Comparison of ENCODE assay signal across 15 mouse cellular contexts in the genomic region with DNA sequence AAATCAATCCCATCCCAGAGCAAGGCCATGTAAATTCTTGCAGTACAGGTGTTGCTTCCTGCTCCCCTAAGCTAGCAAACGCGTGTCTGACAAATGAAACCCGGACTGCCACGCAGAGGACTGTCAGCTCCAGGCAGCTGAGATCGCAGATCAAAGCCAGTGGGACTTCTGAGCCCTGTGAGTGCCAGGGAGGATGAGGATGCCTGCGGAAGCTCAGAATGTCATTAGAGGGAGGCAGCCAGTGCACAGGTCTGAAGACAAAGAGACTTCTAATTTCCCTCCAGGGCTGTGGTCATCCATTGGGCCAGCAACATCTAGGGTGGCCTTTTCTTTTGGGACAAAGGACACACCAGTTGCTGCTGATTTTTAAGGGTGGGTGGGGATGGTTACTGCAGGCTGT. TPM values are rescaled to one million over a fixed set of nuclear protein-coding genes. Genes with fewer than 3 reads are reported as not detected.
DNase-seq lines count a peak whose midpoint lies in the region; ATAC-seq and TF ChIP-seq lines count a peak whose summit lies in the region.
"Had no signal": no experiment of that assay in that cellular context is flagged by ENCODE, and none has a peak within 500 bp of the region (broad histone marks: within the 10 kb centered on the region; RNA-seq: fewer than 3 reads in every experiment).

No protein-coding gene starts in this region.

- H3K79me2 ChIP-seq in heart, adult 2 months (replicated peaks; ENCODE audit: control insufficient read depth, insufficient read depth, low read length): no peaks in the 10 kb centered on the region

- intact Hi-C loops in heart, adult 2 months (cut with DNase I): no loop called here

- H3K36me3 ChIP-seq in heart, embryonic 11.5 days (ENCODE audit: control insufficient read depth, insufficient read depth, low read length): no peaks in the 10 kb centered on the region
- H3K36me3 ChIP-seq in heart, adult 2 months (ENCODE audit: control insufficient read depth, insufficient read depth, low read length): no peaks in the 10 kb centered on the region
- no peaks in the 10 kb centered on the region for H3K36me3 ChIP-seq in hindbrain, embryonic 13.5 days
- no peaks in the 10 kb centered on the region for H3K36me3 ChIP-seq in midbrain, embryonic 15.5 days (replicated peaks)
- H3K36me3 ChIP-seq: embryonic facial prominence, embryonic 12.5 days; forebrain, embryonic 15.5 days had no signal

- H3K4me1 ChIP-seq in heart, embryonic 11.5 days (ENCODE audit: control insufficient read depth, insufficient read depth, low read length): no peaks in the 10 kb centered on the region
- H3K4me1 ChIP-seq in heart, adult 2 months (ENCODE audit: control insufficient read depth, insufficient read depth, low read length): no peaks in the 10 kb centered on the region
- H3K4me1 ChIP-seq in hindbrain, embryonic 13.5 days (replicated peaks): peaks cover 30% of the 10 kb centered on the region
- peaks cover 23% of the 10 kb centered on the region for H3K4me1 ChIP-seq in midbrain, embryonic 15.5 days

- no peak overlapping the region for H3K27ac ChIP-seq in heart, embryonic 11.5 days (ENCODE audit: low read depth, low read length)
- H3K27ac ChIP-seq in heart, adult 2 months: no peak overlapping the region
- H3K27ac ChIP-seq in hindbrain, embryonic 13.5 days: no peak overlapping the region
- H3K27ac ChIP-seq in midbrain, embryonic 15.5 days: no peak overlapping the region
- H3K27ac ChIP-seq: embryonic facial prominence, embryonic 12.5 days; forebrain, embryonic 15.5 days; stomach, postnatal 0 days had no signal

- no peaks in the 10 kb centered on the region for H3K9me3 ChIP-seq in heart, embryonic 11.5 days (replicated peaks; ENCODE audit: control insufficient read depth, low read length)
- no peaks in the 10 kb centered on the region for H3K9me3 ChIP-seq in hindbrain, embryonic 13.5 days
- no peaks in the 10 kb centered on the region for H3K9me3 ChIP-seq in midbrain, embryonic 15.5 days
- H3K9me3 ChIP-seq: embryonic facial prominence, embryonic 12.5 days; forebrain, embryonic 15.5 days had no signal

- ATAC-seq in heart, embryonic 11.5 days (replicated peaks; ENCODE audit: insufficient number of reproducible peaks, low FRiP score, low TSS enrichment): no peak
- no peak for ATAC-seq in hindbrain, embryonic 13.5 days (ENCODE audit: low FRiP score)
- ATAC-seq in midbrain, embryonic 15.5 days (replicated peaks): peak; percentile 21; the same call in 1 of the 2 replicates
- ATAC-seq: forebrain, embryonic 15.5 days had no signal

- H3K27me3 ChIP-seq in heart, embryonic 11.5 days (ENCODE audit: control insufficient read depth, insufficient read depth, low read length): peaks cover 67% of the 10 kb centered on the region
- peaks cover 8% of the 10 kb centered on the region; the same call in 1 of the 2 replicates for H3K27me3 ChIP-seq in heart, adult 2 months (ENCODE audit: control insufficient read depth, insufficient read depth, low read length)
- peaks cover 95% of the 10 kb centered on the region for H3K27me3 ChIP-seq in hindbrain, embryonic 13.5 days
- H3K27me3 ChIP-seq in midbrain, embryonic 15.5 days (replicated peaks): peaks cover 62% of the 10 kb centered on the region

- no peak for TF ChIP-seq EP300 in heart, adult 2 months (IDR thresholded peaks at IDR 0.05; ENCODE audit: insufficient read depth, low read depth, low read length)

- no peak overlapping the region for H3K9ac ChIP-seq in heart, embryonic 11.5 days (ENCODE audit: low read depth, low read length)
- no peak overlapping the region for H3K9ac ChIP-seq in heart, adult 2 months (ENCODE audit: low read depth, low read length)
- no peak overlapping the region for H3K9ac ChIP-seq in hindbrain, embryonic 13.5 days
- no peak overlapping the region for H3K9ac ChIP-seq in midbrain, embryonic 15.5 days
- H3K9ac ChIP-seq: embryonic facial prominence, embryonic 12.5 days; forebrain, embryonic 15.5 days had no signal

- peak overlapping the region; percentile 54 for H3K4me2 ChIP-seq in heart, embryonic 11.5 days
- H3K4me2 ChIP-seq in hindbrain, embryonic 13.5 days: peak overlapping the region; percentile 36
- peak overlapping the region; percentile 32 for H3K4me2 ChIP-seq in midbrain, embryonic 15.5 days
- H3K4me2 ChIP-seq: embryonic facial prominence, embryonic 12.5 days; forebrain, embryonic 15.5 days had no signal

- no peak for DNase-seq in heart, adult 2 months
- peak; percentile 67 for DNase-seq in brain, embryonic 14.5 days (ENCODE audit: low read depth)
- no peak for DNase-seq in cerebellum, adult 9-10 months
- no peak for DNase-seq in thymus, postnatal 36 days
- DNase-seq in spleen, adult 18-20 months: no peak
- DNase-seq: lung, postnatal 10 days; right cerebral cortex, postnatal 14 days had no signal

- TF ChIP-seq POLR2A in heart, adult 2 months (IDR thresholded peaks at IDR 0.05; ENCODE audit: insufficient read depth, low read depth, low read length): no peak
- TF ChIP-seq POLR2A in brain, embryonic 14.5 days (IDR thresholded peaks at IDR 0.05; ENCODE audit: borderline replicate concordance, extremely low read depth, insufficient read depth, insufficient read length, poor library complexity, severe bottlenecking): no peak

- H3K4me3 ChIP-seq in heart, embryonic 11.5 days (ENCODE audit: low read depth, low read length): peak overlapping the region; percentile 8
- no peak overlapping the region for H3K4me3 ChIP-seq in heart, adult 2 months
- 0 out of 2 replicates have a peak overlapping the region, but pooled peaks have one; percentile 11 for H3K4me3 ChIP-seq in hindbrain, embryonic 13.5 days
- H3K4me3 ChIP-seq in midbrain, embryonic 15.5 days: peak overlapping the region; percentile 10; the same call in 1 of the 2 replicates
- H3K4me3 ChIP-seq: embryonic facial prominence, embryonic 12.5 days; forebrain, embryonic 15.5 days; myocyte had no signal

- TF ChIP-seq CTCF in heart, adult 2 months (IDR thresholded peaks at IDR 0.05): no peak
- TF ChIP-seq CTCF in brain, embryonic 14.5 days (IDR thresholded peaks at IDR 0.05; ENCODE audit: borderline replicate concordance, extremely low read depth, insufficient read depth, insufficient read length): no peak

- 1% methylated on average over 6 of the region's 6 CpGs for WGBS in heart, embryonic 11.5 days (ENCODE audit: insufficient replicate concordance)
- 6% methylated on average over 6 of the region's 6 CpGs for WGBS in heart, adult 2 months
- WGBS in hindbrain, embryonic 13.5 days: under 1% methylated on average over 6 of the region's 6 CpGs
- WGBS in midbrain, embryonic 15.5 days: 3% methylated on average over 6 of the region's 6 CpGs

RNA-seq across cellular contexts. Expression of gene Irx1, which starts 4.8 kb away (rescaled TPM):
- polyA plus RNA-seq in heart, embryonic 11.5 days (2014; fragmentation: Nextera tagmentation; extraction: Ambion mirVana): 1.1 and 2.2 TPM in 2 replicates
- total RNA-seq in heart, adult 2 months (2021): 1 to 10 TPM; 5.2 to 6.9 TPM
- 5.6 and 7.1 TPM in 2 replicates for polyA plus RNA-seq in heart, adult 2 months (2012; rRNA removed)
- 57.2 and 102 TPM in 2 replicates for polyA plus RNA-seq in brain, embryonic 14.5 days (2012; rRNA removed)
- polyA plus RNA-seq in hindbrain, embryonic 13.5 days (2015; fragmentation: Nextera tagmentation; extraction: Ambion mirVana): 8.3 and 8.7 TPM in 2 replicates
- polyA plus RNA-seq in midbrain, embryonic 15.5 days (2015; fragmentation: Nextera tagmentation; extraction: Ambion mirVana): 11.5 and 11.9 TPM in 2 replicates
- total RNA-seq: gastrocnemius, postnatal 4 days had no signal
- polyA plus RNA-seq: myocyte had no signal
